ENCODE assay signal across 8 mouse cellular contexts in genomic region chr2:181364487-181364859, GRCm38 (mm10). TPM values are rescaled to one million over a fixed set of nuclear protein-coding genes. Genes with fewer than 3 reads are reported as not detected.
DNase-seq lines count a peak whose midpoint lies in the region; ATAC-seq lines count a peak whose summit lies in the region.

No protein-coding gene starts in this region.

- H3K4me3 ChIP-seq in kidney, embryonic 15.5 days (replicated peaks), result peak overlapping the region; percentile 92
- H3K4me3 ChIP-seq in hindbrain, embryonic 13.5 days, result peak overlapping the region; percentile 69
- H3K4me3 ChIP-seq in midbrain, embryonic 14.5 days (replicated peaks; ENCODE audit: low read depth, low read length), result peak overlapping the region; percentile 85

- WGBS in kidney, embryonic 15.5 days, result 7% methylated on average over 14 of the region's 14 CpGs
- WGBS in hindbrain, embryonic 13.5 days, result 13% methylated on average over 14 of the region's 14 CpGs
- 10% methylated on average over 14 of the region's 14 CpGs for WGBS in midbrain, embryonic 14.5 days

- peaks cover 32% of the 10 kb centered on the region for H3K4me1 ChIP-seq in kidney, embryonic 15.5 days
- peaks cover 49% of the 10 kb centered on the region for H3K4me1 ChIP-seq in hindbrain, embryonic 13.5 days (replicated peaks)
- H3K4me1 ChIP-seq in midbrain, embryonic 14.5 days (ENCODE audit: control insufficient read depth, insufficient read depth, low read length), result peaks cover 31% of the 10 kb centered on the region

- no peaks in the 10 kb centered on the region for H3K9me3 ChIP-seq in kidney, embryonic 15.5 days (replicated peaks)
- no peaks in the 10 kb centered on the region for H3K9me3 ChIP-seq in hindbrain, embryonic 13.5 days
- H3K9me3 ChIP-seq in midbrain, embryonic 14.5 days (ENCODE audit: control insufficient read depth, low read length), result no peaks in the 10 kb centered on the region

- peaks cover 53% of the 10 kb centered on the region for H3K36me3 ChIP-seq in kidney, embryonic 15.5 days
- peaks cover 39% of the 10 kb centered on the region for H3K36me3 ChIP-seq in hindbrain, embryonic 13.5 days
- H3K36me3 ChIP-seq in midbrain, embryonic 14.5 days (ENCODE audit: control insufficient read depth, insufficient read depth, low read length), result peaks cover 44% of the 10 kb centered on the region

- peak overlapping the region; percentile 91 for H3K9ac ChIP-seq in kidney, embryonic 15.5 days
- peak overlapping the region; percentile 95 for H3K9ac ChIP-seq in hindbrain, embryonic 13.5 days
- peak overlapping the region; percentile 86 for H3K9ac ChIP-seq in midbrain, embryonic 14.5 days (replicated peaks; ENCODE audit: low read length)

- H3K4me2 ChIP-seq in kidney, embryonic 15.5 days, result peak overlapping the region; percentile 92
- peak overlapping the region; percentile 96 for H3K4me2 ChIP-seq in hindbrain, embryonic 13.5 days
- peak overlapping the region; percentile 98 for H3K4me2 ChIP-seq in midbrain, embryonic 14.5 days (ENCODE audit: low read length)

- H3K27me3 ChIP-seq in kidney, embryonic 15.5 days, result no peaks in the 10 kb centered on the region
- no peaks in the 10 kb centered on the region for H3K27me3 ChIP-seq in hindbrain, embryonic 13.5 days
- no peaks in the 10 kb centered on the region for H3K27me3 ChIP-seq in midbrain, embryonic 14.5 days (ENCODE audit: control insufficient read depth, insufficient read depth, low read length)

- ATAC-seq in kidney, embryonic 15.5 days (replicated peaks; ENCODE audit: low FRiP score), result 0 out of 2 replicates have a peak, but pooled peaks have one; percentile 1
- peak; percentile 3 for ATAC-seq in activated CD4-positive, CD25-positive, alpha-beta regulatory T cell, adult 4 months
- ATAC-seq in hindbrain, embryonic 13.5 days (ENCODE audit: low FRiP score), result peak; percentile 12; the same call in 1 of the 2 replicates
- ATAC-seq in midbrain, embryonic 14.5 days (ENCODE audit: low FRiP score, low TSS enrichment), result no peak

- DNase-seq in kidney, adult 18-20 months, result no peak
- no peak for DNase-seq in midbrain, embryonic 14.5 days
- DNase-seq in adrenal gland, adult 8-10 months, result no peak
- DNase-seq in frontal cortex, adult 2 months (ENCODE audit: extremely low spot score in 1 of 2, low spot score in 1 of 2), result no peak
- no peak for DNase-seq in Muller cell, postnatal 12 days (ENCODE audit: inconsistent ontology term)

- H3K27ac ChIP-seq in kidney, embryonic 15.5 days, result peak overlapping the region; percentile 96
- peak overlapping the region; percentile 93 for H3K27ac ChIP-seq in hindbrain, embryonic 13.5 days
- H3K27ac ChIP-seq in midbrain, embryonic 14.5 days (replicated peaks; ENCODE audit: low read depth, low read length), result peak overlapping the region; percentile 88

RNA-seq across cellular contexts. Expression of gene Zgpat, which starts 0.3 kb away (rescaled TPM):
- 41.7 and 43.7 TPM in 2 replicates for polyA plus RNA-seq in kidney, embryonic 15.5 days (2015; fragmentation: Nextera tagmentation; extraction: Ambion mirVana)
- 10 to 100 TPM; 22.2 to 22.8 TPM for polyA plus RNA-seq in activated CD4-positive, CD25-positive, alpha-beta regulatory T cell, adult 4 months (2017; shearing (Covaris generic))
- polyA plus RNA-seq in hindbrain, embryonic 13.5 days (2015; fragmentation: Nextera tagmentation; extraction: Ambion mirVana), result 69.2 and 69.8 TPM in 2 replicates
- 65.0 and 67.7 TPM in 2 replicates for polyA plus RNA-seq in midbrain, embryonic 14.5 days (2014; fragmentation: Nextera tagmentation; extraction: Ambion mirVana)
- 10 to 100 TPM; 49.1 to 76.4 (median 55.7) TPM for total RNA-seq in adrenal gland, adult 8-10 months (2022)
- polyA plus RNA-seq in frontal cortex, adult 2 months (2012; rRNA removed), result 87.9 and 93.7 TPM in 2 replicates

RNA-seq across cellular contexts. Expression of gene Arfrp1, which starts 0.7 kb away (rescaled TPM):
- 69.4 and 71.8 TPM in 2 replicates for polyA plus RNA-seq in kidney, embryonic 15.5 days (2015; fragmentation: Nextera tagmentation; extraction: Ambion mirVana)
- 10 to 100 TPM; 52.2 to 60.8 TPM for polyA plus RNA-seq in activated CD4-positive, CD25-positive, alpha-beta regulatory T cell, adult 4 months (2017; shearing (Covaris generic))
- polyA plus RNA-seq in hindbrain, embryonic 13.5 days (2015; fragmentation: Nextera tagmentation; extraction: Ambion mirVana), result 87.8 and 88.4 TPM in 2 replicates
- polyA plus RNA-seq in midbrain, embryonic 14.5 days (2014; fragmentation: Nextera tagmentation; extraction: Ambion mirVana), result 65.8 and 76.2 TPM in 2 replicates
- total RNA-seq in adrenal gland, adult 8-10 months (2022), result 10 to 100 TPM; 42.4 to 63.8 (median 57.7) TPM
- polyA plus RNA-seq in frontal cortex, adult 2 months (2012; rRNA removed), result 75.8 and 76.8 TPM in 2 replicates

RNA-seq across cellular contexts. Expression of gene Lime1, which starts 15.4 kb away (rescaled TPM):
- polyA plus RNA-seq in kidney, embryonic 15.5 days (2015; fragmentation: Nextera tagmentation; extraction: Ambion mirVana), result 22.6 and 26.7 TPM in 2 replicates
- polyA plus RNA-seq in activated CD4-positive, CD25-positive, alpha-beta regulatory T cell, adult 4 months (2017; shearing (Covaris generic)), result 100 to 1,000 TPM; 369 to 440 TPM
- 43.7 and 45.0 TPM in 2 replicates for polyA plus RNA-seq in hindbrain, embryonic 13.5 days (2015; fragmentation: Nextera tagmentation; extraction: Ambion mirVana)
- 43.7 and 50.1 TPM in 2 replicates for polyA plus RNA-seq in midbrain, embryonic 14.5 days (2014; fragmentation: Nextera tagmentation; extraction: Ambion mirVana)
- total RNA-seq in adrenal gland, adult 8-10 months (2022), result 10 to 100 TPM; 17.2 to 37.4 (median 22.9) TPM
- 71.8 and 72.7 TPM in 2 replicates for polyA plus RNA-seq in frontal cortex, adult 2 months (2012; rRNA removed)

RNA-seq across cellular contexts. Expression of gene Rtel1, which starts 44.9 kb away (rescaled TPM):
- polyA plus RNA-seq in kidney, embryonic 15.5 days (2015; fragmentation: Nextera tagmentation; extraction: Ambion mirVana), result 41.8 and 44.7 TPM in 2 replicates
- 10 to 100 TPM; 22.9 to 25.4 TPM for polyA plus RNA-seq in activated CD4-positive, CD25-positive, alpha-beta regulatory T cell, adult 4 months (2017; shearing (Covaris generic))
- 34.6 and 35.1 TPM in 2 replicates for polyA plus RNA-seq in hindbrain, embryonic 13.5 days (2015; fragmentation: Nextera tagmentation; extraction: Ambion mirVana)
- 40.3 and 46.9 TPM in 2 replicates for polyA plus RNA-seq in midbrain, embryonic 14.5 days (2014; fragmentation: Nextera tagmentation; extraction: Ambion mirVana)
- 10 to 100 TPM; 26.4 to 74.8 (median 44.5) TPM for total RNA-seq in adrenal gland, adult 8-10 months (2022)
- polyA plus RNA-seq in frontal cortex, adult 2 months (2012; rRNA removed), result 71.9 and 77.1 TPM in 2 replicates

RNA-seq across cellular contexts. Expression of gene Stmn3, which starts 50.2 kb away (rescaled TPM):
- 5.1 and 17.3 TPM in 2 replicates for polyA plus RNA-seq in kidney, embryonic 15.5 days (2015; fragmentation: Nextera tagmentation; extraction: Ambion mirVana)
- under 1 TPM in 1 of 2 experiments, not detected in 1; 0.40 TPM for polyA plus RNA-seq in activated CD4-positive, CD25-positive, alpha-beta regulatory T cell, adult 4 months (2017; shearing (Covaris generic))
- 1,135 and 1,161 TPM in 2 replicates for polyA plus RNA-seq in hindbrain, embryonic 13.5 days (2015; fragmentation: Nextera tagmentation; extraction: Ambion mirVana)
- 1,182 and 1,543 TPM in 2 replicates for polyA plus RNA-seq in midbrain, embryonic 14.5 days (2014; fragmentation: Nextera tagmentation; extraction: Ambion mirVana)
- total RNA-seq in adrenal gland, adult 8-10 months (2022), result 10 to 100 TPM; 18.1 to 31.5 (median 20.7) TPM
- 725 and 731 TPM in 2 replicates for polyA plus RNA-seq in frontal cortex, adult 2 months (2012; rRNA removed)
